Mouse (Mus musculus): ENCODE results near the gene Rpl10a.

- TF ChIP-seq CTCF (IDR thresholded peaks at IDR 0.05; ENCODE audit: low read depth) (no peak), EP300 (optimal IDR thresholded peaks at IDR 0.05) (no peak)
Measured at GRCm38 (mm10) chr17:28286133-28286532, 42.1 kb upstream of the Rpl10a start.
